Mouse (Mus musculus) kidney, adult 9 months (tissue): ENCODE data around the gene Kcnmb2.
A peak's percentile ranks its signal among the peaks of the same experiment; 100 is the strongest.

Experiments
- DNase-seq: peaks from one replicate; pipeline ENCODE4 v3.0.0; 2022

Gene Kcnmb2

DNA sequence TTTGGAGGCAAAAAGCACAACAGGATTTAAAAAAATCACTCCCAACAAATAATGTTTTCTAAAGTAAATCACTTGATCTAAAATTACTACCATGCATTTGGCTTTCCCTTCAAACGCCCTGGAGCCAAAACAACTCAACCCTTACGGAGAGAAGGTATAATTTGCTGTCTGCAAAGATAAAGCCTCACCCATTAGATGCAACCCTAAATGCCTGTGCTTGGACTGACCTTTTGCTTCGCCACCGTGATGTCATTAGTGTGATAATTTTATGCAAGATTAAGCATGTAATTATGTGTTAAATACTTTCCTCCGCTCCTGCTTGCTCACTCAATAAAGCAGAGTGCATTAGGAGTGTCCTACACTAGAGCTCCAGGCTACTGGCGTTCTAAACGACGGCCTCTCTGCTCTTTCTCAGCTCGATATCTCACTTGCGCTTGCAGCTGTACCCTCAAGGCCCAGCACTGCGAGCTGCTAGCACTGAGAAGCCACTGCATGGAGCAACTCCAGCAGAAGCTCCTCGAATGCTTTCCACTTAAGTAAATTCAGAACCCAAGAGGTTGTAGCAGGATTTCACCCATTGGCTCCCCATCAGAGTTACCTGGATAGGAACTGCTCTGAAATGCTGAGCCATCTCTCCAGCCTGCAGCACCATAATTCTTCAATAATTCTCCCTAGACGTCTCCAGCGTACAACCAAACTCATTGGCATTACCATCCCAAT is 247.7 kb downstream of the Kcnmb2 start:
- DNase-seq, result no peak

- no peak for DNase-seq
These were observed 278.2 kb downstream of the Kcnmb2 start for GRCm38 (mm10) chr3:32180519-32180918.

GRCm38 (mm10) chr3:32185855-32186522 is 283.7 kb downstream of the Kcnmb2 start:
- no peak for DNase-seq

DNA sequence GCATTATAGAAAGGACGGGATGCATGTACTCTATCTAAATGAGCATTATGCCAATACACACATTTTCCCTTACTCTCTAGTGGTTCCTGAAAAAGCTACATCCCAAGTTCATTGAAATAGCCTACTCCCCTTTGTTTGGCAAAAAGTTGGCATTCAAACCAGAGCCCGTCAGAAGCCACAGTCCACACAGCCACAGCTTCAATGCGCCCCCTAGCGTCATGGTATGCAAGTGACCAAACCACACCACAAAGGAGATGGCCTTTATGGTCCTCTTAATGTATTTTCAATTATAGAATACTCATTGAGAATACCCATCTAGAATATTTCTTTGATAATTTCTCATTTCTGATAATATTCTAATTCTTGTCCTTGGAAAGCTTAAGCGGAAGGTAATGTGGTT is 286.2 kb downstream of the Kcnmb2 start:
- DNase-seq, result peak; percentile 47

GRCm38 (mm10) chr3:32188955-32189354 is 286.6 kb downstream of the Kcnmb2 start:
- DNase-seq, result no peak

GRCm38 (mm10) chr3:32189956-32190355 is 287.6 kb downstream of the Kcnmb2 start:
- no peak for DNase-seq

- DNase-seq, result no peak
These were observed 291.7 kb downstream of the Kcnmb2 start for GRCm38 (mm10) chr3:32194014-32194413.

DNA sequence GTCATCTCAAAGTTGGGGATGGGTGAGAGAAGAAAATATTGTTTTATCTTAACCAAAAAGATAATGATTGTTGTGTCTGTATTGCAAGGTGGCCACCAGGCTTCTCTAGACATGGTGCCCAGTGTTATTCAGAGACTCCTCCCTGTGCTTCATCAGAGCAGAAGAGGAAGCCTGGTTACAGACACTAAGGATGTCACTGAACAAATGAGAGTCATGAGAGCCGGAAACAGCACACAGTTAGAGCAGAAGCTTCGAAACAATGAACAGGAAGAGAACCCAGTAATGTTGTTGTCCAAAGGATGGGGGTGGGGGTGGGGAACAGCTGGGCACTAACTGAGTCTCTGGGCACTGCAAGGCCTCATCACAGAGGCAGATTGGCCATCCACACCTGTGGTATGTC is 324.4 kb downstream of the Kcnmb2 start:
- DNase-seq, result no peak

GRCm38 (mm10) chr3:32236766-32237165 is 334.5 kb downstream of the Kcnmb2 start:
- peak; percentile 55 for DNase-seq
